Mouse (Mus musculus): ENCODE results near the gene Sorbs1. TPM values are rescaled to one million over a fixed set of nuclear protein-coding genes. Genes with fewer than 3 reads are reported as not detected.

Sorbs1 gene
- total RNA-seq, 1 experiment from 2014 or later = 5.8 TPM

DNA sequence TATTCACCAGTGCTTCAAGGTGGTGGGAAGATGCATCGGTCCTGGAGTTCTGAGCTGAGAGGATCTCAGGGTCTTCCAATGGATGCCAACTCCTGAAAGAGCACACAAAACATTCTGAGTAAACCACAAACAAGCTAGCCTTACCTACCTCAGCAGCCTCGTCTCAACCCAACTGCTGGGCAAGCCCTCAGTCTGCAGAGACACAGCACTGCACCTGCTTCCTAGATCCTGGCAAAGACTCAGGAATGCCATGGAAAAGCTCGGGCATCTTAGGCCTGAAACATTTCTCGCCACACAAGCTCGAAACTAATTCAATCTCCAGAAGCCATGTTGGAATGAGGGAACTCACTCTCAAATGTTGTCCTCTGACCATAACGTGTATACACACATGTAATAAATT, 62.3 kb downstream of the Sorbs1 start:
- no peak for ATAC-seq (replicated peaks; ENCODE audit: low read depth, poor library complexity, severe bottlenecking)

DNA sequence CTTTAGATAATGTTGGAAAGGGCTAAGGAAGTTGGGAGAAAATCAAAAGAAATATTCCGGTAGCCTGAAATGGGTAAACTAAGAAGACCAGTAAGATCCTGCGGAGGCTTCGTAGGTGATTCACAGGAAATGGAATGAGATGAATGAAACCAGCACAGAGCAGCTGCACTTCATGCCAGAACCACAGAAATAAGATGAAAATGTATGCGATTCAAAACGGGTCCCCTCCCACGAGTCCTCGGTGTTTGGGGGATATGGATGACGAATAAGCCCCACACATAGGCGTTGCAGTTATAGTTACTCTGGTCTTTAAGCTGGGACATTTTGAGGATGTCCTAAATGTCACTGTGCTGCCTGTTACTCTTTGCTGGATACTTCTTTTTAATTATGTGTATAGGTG, 67.1 kb downstream of the Sorbs1 start:
- no peak for ATAC-seq (replicated peaks; ENCODE audit: low read depth, poor library complexity, severe bottlenecking)

DNA sequence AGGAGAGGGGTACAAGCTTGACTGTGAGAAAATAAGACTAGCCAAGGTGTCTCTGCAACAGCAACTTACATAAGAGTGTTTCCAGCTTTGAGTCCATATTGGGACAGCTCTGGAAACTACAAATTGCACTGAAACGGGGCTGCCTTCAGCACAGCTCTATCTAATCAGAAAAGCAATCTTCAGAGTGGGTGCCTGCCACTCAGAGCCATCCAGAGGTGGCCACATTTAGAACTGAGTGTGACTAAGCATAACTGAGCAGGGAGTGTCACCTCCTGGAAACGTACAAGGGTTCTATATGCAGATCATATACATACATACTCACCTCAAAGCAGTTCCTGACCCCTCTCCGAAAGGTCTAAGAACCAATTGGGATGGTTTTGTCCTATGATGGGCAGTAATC, 71.2 kb downstream of the Sorbs1 start:
- peak; percentile 39; the same call in 1 of the 2 replicates for ATAC-seq (replicated peaks; ENCODE audit: low read depth, poor library complexity, severe bottlenecking)

DNA sequence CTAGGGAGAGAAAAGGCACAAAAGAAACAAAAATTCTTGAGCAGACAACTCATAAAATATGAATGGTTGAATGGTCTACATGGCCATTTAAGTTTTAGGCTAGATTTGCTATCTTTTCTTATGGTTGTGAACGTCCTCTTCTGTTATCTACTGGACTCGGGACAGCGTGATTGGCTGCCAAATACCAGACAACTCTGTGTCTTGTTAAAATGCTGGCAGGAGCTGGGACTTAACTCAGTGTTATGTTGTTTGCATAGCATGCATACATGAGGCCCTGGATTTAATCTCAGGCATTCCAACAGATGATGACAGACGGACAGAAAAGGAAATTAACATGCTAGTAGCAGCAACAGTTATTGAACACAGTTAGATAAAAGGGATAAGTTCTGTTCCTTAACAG, 72.6 kb downstream of the Sorbs1 start:
- no peak for ATAC-seq (replicated peaks; ENCODE audit: low read depth, poor library complexity, severe bottlenecking)

DNA sequence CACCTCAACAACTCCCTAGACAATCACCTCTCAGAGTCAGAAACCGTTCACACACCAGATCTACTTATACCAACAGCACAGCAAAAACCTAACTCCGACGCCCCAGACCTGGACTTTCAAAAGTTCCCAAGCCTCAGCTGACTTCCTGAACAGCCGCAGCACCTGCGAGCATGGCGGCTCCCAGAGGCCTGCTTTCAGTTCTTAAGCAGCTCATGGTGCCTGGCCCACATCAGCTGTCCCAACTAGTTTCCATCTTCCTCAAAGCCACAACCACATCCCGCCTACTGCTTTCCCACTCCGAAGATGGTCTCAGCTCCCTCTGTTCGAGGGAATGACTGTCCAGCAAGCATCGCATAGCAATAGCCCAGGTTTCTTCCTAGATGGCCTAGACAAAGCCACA, 74.7 kb downstream of the Sorbs1 start:
- no peak for ATAC-seq (replicated peaks; ENCODE audit: low read depth, poor library complexity, severe bottlenecking)

DNA sequence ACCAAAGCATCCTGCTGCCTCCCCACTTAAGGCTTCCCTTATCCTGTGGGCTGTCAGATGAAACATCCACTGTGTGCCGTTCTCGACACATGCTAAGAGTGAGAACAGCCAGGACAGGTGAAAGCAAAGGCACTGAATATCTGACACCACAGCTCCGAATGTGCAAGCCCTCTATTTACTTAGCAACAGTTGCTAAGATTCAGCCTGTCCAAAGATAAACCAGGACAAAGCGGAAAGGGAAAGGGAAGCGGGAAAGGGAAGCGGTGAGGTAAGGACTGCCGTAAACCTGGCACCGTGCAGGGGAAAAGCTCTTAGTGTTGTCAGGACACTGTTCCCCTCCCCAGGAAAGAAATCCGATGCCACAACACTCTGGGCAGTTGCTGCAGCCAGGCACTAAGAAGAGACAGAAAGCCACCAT, 75.9 kb downstream of the Sorbs1 start:
- ATAC-seq (replicated peaks; ENCODE audit: low read depth, poor library complexity, severe bottlenecking) = no peak

DNA sequence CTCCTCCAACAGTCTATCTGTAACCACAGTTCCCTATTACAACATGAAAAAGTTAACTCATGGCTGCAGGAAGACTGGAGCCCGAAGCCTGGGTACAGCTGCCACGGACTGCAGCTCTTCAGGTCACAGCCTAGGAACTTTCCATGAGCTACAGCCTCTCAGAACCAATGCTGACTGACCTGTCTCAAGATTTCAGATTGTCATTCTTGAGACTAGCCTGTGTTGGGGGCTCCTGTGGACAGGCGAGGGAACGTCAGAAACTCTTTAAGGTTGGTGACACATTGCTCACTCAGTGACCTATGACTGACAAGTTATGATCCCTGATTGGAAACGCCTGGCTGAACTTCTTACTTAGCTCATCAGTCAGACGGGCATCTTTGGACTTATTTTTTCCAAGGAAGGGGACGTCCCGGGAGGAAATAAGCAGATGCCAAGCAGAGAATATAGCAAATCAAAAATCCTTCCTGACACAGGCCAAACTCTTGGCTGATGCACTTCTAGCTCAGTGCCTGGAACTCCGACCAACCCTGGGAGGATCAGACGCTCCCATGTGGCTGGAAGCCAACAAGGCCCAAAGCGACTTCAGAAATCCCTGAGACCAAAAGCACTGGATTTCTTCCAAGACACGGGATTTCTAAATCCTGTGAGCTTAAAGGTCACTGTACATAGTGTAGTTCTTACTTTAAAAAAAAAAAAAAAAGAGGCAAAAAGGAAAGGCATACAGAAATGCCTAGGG, 76.9 kb downstream of the Sorbs1 start:
- ATAC-seq (replicated peaks; ENCODE audit: low read depth, poor library complexity, severe bottlenecking) = no peak

DNA sequence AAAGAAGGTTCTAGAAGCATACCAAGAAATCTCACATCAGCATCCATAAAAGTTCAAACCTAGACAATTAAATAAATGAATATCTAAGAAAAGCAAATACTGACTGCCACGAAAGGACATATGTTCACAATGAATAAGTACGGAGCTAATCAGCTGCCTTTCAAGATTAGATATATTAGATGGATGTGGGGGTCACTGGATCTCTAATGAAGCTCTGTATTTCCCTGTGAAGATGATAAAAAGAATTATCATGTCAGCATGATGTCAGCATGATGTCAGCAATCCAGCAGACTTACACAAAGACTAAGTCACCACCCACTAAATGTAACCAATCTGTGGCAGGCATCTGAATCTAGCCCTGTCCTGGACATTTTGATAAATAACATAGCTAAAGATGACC, 77.8 kb downstream of the Sorbs1 start:
- ATAC-seq (replicated peaks; ENCODE audit: low read depth, poor library complexity, severe bottlenecking) = no peak

DNA sequence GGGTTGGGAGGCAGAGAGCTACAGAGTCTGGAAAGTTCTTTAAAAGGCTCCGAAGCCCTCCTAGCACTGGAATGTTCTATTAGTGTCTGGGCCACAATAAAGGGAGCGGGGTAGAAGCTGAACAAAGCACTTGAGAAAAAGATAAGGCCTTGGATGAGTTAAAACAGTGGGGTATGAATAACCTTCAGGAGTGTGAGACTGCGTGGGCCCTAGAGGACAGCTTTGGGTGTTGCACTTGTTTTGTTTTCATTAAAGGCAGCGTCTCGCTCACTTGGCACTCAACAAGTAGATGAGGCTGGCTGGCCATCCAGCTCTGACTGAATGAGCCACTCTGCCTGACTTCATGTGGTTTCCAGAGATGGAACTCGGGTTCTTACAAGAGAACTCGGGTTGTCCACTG, 78.5 kb downstream of the Sorbs1 start:
- no peak for ATAC-seq (replicated peaks; ENCODE audit: low read depth, poor library complexity, severe bottlenecking)

DNA sequence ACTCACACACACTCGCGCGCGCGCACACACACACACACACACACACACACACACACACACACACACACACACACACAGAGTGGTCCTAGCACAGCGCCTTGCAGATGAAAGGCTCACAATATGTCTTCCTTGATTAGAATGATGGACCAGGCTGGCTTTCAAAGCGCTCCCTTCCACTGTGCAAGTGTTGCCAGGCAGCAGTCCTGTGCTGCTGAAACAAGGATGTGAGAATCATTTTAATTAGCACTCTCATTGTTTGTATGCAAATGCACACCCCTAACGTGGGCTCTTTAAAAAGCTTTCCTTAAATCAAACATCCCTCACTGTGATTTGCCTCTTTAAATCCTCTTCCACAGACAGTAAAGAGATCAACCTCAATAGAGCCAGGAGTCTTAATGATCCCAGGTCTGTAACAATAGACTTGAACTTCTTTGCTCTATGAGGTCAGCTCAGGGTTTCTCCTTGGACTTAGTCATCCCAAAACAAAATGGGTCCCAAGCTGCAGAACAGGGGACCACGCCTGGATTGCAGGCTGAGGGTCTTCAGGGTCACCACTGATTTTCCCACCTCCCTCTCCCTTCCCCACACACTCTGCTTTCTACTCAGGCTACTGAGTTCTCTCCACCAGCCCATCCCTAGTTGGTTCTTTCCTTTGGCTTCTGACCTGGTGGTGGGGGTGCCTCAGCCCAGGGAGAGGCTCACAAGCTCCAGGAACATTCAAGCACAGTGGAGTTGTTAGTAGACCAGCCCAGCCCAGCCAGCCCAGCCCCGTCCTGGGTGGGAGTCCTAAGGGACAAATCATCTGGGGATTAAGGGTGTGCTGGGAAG, 79.3 kb downstream of the Sorbs1 start:
- no peak for ATAC-seq (replicated peaks; ENCODE audit: low read depth, poor library complexity, severe bottlenecking)

DNA sequence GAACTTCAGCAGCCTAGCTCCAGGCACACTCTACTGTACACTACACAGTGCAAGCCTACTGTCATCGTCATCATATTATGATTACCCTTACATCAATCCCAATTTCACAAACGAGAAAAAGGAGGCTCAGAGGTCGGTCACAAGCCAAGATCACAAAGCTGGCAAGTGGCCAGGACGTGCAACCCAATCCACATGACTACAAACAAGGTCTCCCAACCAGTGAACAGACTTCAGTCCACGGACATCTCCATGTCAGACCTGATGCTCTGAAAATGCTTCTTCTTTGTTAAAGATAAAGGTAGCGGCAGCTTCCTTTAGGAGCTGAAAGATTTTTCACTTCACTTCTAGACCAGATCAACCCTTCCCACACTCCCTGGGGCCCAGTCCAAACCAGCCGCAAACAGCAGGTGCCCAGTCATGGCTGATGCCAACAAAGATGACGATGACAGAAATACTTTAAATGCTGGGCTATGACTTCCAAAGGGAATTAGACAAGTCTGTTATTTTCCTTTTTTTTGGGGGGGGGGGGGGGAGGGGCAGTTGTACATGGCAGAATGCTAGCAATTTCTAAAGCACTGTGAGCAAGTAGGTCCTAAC, 80.2 kb downstream of the Sorbs1 start:
- ATAC-seq (replicated peaks; ENCODE audit: low read depth, poor library complexity, severe bottlenecking) = no peak

DNA sequence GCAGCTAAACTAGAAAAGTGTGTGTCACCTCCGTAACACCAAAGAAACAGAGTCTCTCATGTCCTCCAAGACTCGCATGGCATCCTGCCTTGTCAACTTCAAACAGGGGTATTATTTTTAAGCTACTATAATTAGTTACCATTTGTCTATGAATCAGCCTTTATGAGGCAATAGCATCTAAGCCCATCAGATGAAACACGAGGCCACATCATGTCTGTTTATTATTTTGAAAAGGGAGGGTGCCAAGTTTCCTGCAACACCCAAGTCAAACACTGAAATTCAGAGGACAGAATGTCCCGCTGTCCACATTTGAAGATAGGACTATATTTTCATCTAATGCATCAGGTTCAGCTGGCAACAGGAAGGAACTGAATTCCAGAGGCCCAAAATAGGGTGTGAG, 81.6 kb downstream of the Sorbs1 start:
- ATAC-seq (replicated peaks; ENCODE audit: low read depth, poor library complexity, severe bottlenecking) = no peak

DNA sequence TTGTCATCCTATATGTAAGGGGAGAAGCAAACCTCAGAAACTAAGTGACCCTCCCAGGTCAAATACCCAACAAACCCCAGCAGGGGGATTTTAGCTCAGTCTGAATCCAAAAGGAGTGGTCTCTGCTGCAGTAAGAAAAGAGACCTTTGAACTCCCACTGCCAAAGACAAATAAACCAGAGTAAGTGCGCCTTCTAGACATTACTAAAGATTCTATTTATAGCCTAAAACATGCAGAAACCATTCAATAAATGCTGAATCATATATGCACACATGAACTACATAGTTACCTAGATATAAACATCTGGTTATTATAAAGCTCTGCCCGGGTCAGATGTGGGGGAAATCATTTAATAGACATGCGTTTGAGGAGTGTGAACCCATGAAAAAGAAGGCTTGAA, 84.0 kb downstream of the Sorbs1 start:
- no peak for ATAC-seq (replicated peaks; ENCODE audit: low read depth, poor library complexity, severe bottlenecking)

DNA sequence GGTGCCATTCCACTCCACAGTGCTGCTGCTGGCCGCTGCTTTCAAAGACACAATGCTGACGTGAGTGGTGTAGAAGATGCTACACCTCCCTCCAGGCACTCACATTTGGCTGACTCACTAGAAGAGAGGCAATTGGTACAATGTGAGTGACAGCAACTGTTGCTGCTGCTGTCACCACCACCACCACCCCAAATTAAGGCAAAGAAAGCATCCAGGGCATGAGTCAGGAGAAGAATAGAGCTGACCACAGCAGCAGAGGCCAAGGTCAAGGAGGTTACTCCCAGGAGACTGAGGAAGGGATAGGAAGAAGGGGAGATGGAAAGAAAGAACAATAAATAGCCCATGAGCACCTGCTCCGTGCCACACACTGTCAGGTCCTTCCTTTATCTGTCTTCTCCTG, 84.4 kb downstream of the Sorbs1 start:
- no peak for ATAC-seq (replicated peaks; ENCODE audit: low read depth, poor library complexity, severe bottlenecking)

DNA sequence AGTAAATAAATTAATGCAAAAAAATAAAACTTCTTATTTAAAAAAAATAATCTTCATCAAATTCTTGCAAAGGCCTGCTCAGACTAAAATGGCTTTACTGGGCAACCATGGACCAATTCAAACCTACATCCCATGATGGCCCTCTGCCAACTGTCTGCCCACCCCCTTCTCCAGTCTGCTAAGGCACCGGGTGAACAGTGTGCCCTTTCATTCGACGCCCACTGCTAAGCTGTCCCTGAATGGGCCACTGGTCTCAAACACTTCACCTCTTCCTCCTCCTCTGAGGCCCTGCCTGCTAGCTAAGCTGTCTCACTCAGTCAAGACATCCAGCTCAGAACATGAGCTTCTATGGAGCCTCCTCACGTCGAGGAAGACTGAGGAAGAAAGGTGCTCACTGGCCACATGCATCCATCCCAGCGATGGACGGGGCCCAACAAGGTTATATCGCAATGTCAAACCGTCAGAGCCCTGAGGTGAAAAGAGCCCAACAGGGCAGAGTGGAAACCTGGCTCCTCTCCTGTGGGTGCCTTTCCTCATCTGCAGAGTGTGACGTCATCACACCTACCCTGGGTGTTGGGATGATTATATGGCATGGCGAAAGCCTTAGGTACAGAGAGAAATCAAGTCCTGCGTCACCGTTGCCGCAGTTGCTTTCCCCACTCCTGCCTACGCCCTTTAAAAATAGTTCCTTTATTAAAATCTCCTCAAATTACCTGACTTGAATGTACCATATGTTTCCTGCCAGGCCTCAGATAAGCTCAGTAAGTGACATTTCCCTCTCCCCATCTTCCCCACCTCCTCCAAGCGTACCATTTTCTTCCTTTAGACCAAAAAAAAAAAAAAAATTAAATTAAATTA, 87.2 kb downstream of the Sorbs1 start:
- peak; percentile 42; the same call in 1 of the 2 replicates for ATAC-seq (replicated peaks; ENCODE audit: low read depth, poor library complexity, severe bottlenecking)

DNA sequence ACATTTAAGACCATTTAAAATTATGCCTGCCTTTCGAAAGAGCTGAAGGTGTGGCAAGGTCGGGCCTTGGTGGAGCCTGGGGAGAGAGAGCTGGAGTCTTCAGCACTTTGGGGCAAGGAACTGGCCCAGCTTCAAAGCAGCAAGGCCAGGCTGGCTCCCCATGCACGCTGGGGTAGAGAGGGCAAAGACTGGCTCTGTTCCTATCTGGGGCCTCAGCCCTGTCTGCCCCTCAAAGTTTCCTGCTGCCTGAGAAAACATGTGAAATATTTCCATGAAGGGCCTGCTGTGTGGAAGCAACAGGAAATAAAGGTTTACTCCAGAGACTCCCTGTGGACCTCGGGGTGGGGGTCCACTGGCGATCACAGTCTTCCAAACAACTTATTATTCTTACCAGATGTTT, 88.3 kb downstream of the Sorbs1 start:
- peak; percentile 52; the same call in 1 of the 2 replicates for ATAC-seq (replicated peaks; ENCODE audit: low read depth, poor library complexity, severe bottlenecking)

DNA sequence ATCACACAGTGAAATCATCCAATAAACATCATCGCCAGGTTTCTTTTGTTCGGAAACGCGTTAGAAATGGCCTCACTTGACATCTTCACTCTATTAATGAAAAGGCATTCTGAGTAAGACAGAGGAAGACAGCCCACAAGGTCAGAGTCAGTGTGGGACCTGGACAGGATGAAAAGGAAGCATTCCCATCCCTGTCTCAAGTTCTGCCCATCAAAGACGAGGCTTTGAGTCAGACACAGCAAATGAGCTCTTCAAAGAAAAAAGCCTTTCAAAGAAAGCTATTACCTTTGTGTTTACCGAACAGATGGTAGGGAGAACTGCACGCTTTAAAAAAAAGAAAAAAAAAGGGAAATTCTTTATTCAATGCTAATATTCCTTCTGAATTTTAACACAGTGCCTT, 92.5 kb downstream of the Sorbs1 start:
- no peak for ATAC-seq (replicated peaks; ENCODE audit: low read depth, poor library complexity, severe bottlenecking)

DNA sequence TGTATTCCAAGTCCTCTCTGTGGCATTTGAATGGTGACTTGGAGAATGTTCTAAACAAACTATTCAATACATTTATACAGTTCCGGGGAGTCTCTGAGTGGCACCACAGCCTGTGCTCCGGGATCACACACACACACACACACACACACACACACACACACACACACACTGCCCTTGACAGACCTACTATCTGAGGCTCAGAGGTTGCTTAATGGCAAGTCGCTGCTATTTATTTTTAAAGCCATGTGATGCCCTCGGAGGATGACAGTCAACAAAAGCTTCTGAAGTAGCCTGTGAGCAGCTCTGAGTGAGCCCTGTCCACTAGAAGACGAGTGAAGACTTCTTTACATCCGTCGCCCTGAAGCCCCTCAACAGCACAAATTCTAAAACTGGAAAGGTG, 94.3 kb downstream of the Sorbs1 start:
- ATAC-seq (replicated peaks; ENCODE audit: low read depth, poor library complexity, severe bottlenecking) = no peak

DNA sequence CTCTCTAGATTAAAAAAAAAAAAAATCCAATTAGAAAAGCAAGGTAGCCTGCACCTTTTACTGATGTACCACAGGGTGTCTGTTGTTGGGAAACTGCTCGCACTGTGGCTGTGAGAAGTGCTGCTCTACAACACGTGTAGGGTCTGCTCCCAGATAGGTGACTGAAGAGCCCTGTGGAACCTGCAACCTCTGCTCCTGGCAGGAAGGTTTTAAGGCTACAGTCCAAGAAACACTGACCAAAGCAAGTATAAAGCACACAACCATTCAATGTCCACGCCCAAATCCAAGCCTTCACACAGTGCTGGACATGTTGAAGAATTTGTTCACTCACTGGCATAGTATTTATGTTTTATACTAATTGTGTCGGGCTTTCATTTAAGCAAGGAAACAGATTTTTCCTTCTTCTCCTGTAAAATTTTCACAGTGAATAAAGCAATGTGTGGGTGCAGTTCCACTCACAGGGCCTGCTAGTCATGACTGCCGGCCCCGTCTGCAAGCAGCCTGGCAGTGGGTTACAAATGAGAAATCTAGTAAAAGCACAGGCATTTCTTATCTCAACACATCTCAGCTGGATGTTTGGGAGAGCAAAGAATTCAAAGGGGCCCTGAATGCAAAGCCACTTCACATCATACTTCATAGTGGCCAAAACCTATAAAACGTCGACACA, 96.3 kb downstream of the Sorbs1 start:
- ATAC-seq (replicated peaks; ENCODE audit: low read depth, poor library complexity, severe bottlenecking) = no peak

DNA sequence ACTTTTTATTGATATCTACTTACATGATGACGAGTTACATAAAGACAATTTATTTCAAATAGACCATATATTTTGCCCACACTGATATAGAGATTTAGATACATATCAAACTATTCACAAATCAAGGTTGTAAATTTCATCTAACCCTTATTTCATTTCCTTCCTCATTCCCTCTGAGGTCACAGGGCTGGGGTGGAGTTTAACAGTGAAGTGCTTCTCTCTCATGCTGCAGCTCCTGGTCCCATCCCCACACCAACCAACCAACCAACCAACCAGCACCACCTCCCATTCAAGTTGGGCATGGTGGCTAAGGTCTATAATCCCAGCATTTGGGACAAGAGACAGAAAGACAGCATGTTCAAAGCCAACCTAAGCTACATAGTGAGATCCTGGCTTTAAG, 97.9 kb downstream of the Sorbs1 start:
- peak; percentile 68 for ATAC-seq (replicated peaks; ENCODE audit: low read depth, poor library complexity, severe bottlenecking)

All from common myeloid progenitor, adult 5-6 weeks (primary cell).